Mouse (Mus musculus): ENCODE data around the gene Rasd1.
"Not testable (repeated sequence)": the region's sequence is repeated elsewhere in the genome, so short reads cannot be mapped to it uniquely, and the experiment has no call there.

Gene Rasd1

GRCm38 (mm10) chr11:59960476-59961337 is 4.0 kb downstream of the Rasd1 start:
- no peak for DNase-seq (ENCODE audit: low spot score)

- DNase-seq (ENCODE audit: low spot score) = no peak
Observed at GRCm38 (mm10) chr11:59959453-59959852, 5.3 kb downstream of the Rasd1 start.

GRCm38 (mm10) chr11:59956749-59957148 is 8.0 kb downstream of the Rasd1 start:
- no peak for DNase-seq (ENCODE audit: low spot score)

- no peak for DNase-seq (ENCODE audit: low spot score)
Observed at GRCm38 (mm10) chr11:59952892-59953291, 11.9 kb downstream of the Rasd1 start.

- DNase-seq (ENCODE audit: low spot score) = peak; percentile 27
Observed at GRCm38 (mm10) chr11:59948401-59948767, 16.4 kb downstream of the Rasd1 start.

GRCm38 (mm10) chr11:59947752-59948400 is 16.9 kb downstream of the Rasd1 start, which contains the start of gene Med9:
TSS of gene Med9 (plus strand) at chr11:59948206.
- peak; percentile 89 for DNase-seq (ENCODE audit: low spot score)

- not testable (repeated sequence) for DNase-seq (ENCODE audit: low spot score)
Observed at GRCm38 (mm10) chr11:59944855-59945254, 19.9 kb downstream of the Rasd1 start.

GRCm38 (mm10) chr11:59941391-59941790 is 23.4 kb downstream of the Rasd1 start:
- peak; percentile 86 for DNase-seq (ENCODE audit: low spot score)

- no peak for DNase-seq (ENCODE audit: low spot score)
Observed at GRCm38 (mm10) chr11:59940645-59941044, 24.1 kb downstream of the Rasd1 start.

GRCm38 (mm10) chr11:59939821-59940220 is 24.9 kb downstream of the Rasd1 start:
- DNase-seq (ENCODE audit: low spot score) = no peak

- DNase-seq (ENCODE audit: low spot score) = no peak
Observed at GRCm38 (mm10) chr11:59937615-59938014, 27.1 kb downstream of the Rasd1 start.

- peak; percentile 62 for DNase-seq (ENCODE audit: low spot score)
Observed at GRCm38 (mm10) chr11:59937023-59937422, 27.7 kb downstream of the Rasd1 start.

GRCm38 (mm10) chr11:59933943-59934342 is 30.8 kb downstream of the Rasd1 start:
- DNase-seq (ENCODE audit: low spot score) = no peak

- no peak for DNase-seq (ENCODE audit: low spot score)
Observed at GRCm38 (mm10) chr11:59932560-59933337, 32.0 kb downstream of the Rasd1 start.

- DNase-seq (ENCODE audit: low spot score) = no peak
Observed at GRCm38 (mm10) chr11:59930031-59930430, 34.7 kb downstream of the Rasd1 start.

- no peak for DNase-seq (ENCODE audit: low spot score)
Observed at GRCm38 (mm10) chr11:59921265-59921664, 43.5 kb downstream of the Rasd1 start.

- no peak for DNase-seq (ENCODE audit: low spot score)
Observed at GRCm38 (mm10) chr11:59920331-59920730, 44.4 kb downstream of the Rasd1 start.

GRCm38 (mm10) chr11:59919401-59919800 is 45.3 kb downstream of the Rasd1 start:
- no peak for DNase-seq (ENCODE audit: low spot score)

- DNase-seq (ENCODE audit: low spot score) = peak; percentile 61
Observed at GRCm38 (mm10) chr11:59918014-59918413, 46.7 kb downstream of the Rasd1 start.

GRCm38 (mm10) chr11:59913702-59914101 is 51.0 kb downstream of the Rasd1 start:
- DNase-seq (ENCODE audit: low spot score) = no peak
